Mouse (Mus musculus): ENCODE measurements around the gene Nr5a1.

The Nr5a1 gene

GRCm38 (mm10) chr2:38705036-38705435 lies 9.3 kb downstream of the Nr5a1 start:
- DNase-seq (ENCODE audit: low spot score in 2 of 2): no peak

- DNase-seq (ENCODE audit: low spot score in 2 of 2): no peak
Measured at GRCm38 (mm10) chr2:38704336-38704735, 10.0 kb downstream of the Nr5a1 start.

DNA sequence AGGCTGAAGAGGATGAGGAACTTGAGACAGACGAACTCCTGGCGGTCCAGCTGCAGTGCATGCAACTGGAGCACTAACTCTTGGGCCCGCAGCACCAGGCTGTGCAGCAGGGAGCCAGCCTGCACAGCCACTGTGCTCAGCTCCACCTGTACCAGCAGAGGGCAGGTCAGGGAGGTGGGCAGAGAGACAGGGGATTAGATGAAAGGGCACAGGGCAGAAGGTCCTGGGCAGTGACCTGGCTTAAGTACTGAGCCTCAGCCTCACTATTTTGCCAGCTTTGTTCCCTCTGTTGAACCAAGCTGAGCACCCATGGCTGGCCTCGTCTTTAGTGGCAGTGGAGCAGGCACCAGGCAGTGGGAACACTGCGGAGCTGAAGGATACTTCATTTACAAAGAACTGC lies 14.2 kb downstream of the Nr5a1 start:
- no peak for DNase-seq (ENCODE audit: low spot score in 2 of 2)

GRCm38 (mm10) chr2:38698623-38699022 lies 15.7 kb downstream of the Nr5a1 start:
- no peak for DNase-seq (ENCODE audit: low spot score in 2 of 2)

GRCm38 (mm10) chr2:38697128-38698120 lies 16.9 kb downstream of the Nr5a1 start:
- no peak for DNase-seq (ENCODE audit: low spot score in 2 of 2)

DNA sequence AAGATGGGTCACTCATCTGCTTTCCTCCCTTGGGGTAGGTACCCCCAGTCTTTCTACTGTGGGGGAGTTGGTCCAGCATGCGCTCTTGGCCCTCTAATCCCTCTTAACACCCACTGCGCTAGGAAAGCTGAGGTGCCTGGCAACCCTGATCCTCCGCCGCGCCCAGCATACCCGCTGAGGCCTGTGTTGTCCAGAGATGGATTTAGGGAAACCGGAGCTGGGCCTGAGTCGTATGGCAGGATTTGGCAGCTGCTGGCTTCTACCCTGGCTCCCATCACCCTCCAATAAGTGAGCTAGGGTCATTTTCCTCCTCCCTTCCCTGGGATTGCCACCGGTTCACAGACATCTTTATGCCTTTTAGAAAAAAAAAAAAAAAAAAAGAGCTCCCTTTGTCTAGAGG lies 18.6 kb downstream of the Nr5a1 start:
- no peak for DNase-seq (ENCODE audit: low spot score in 2 of 2)

- DNase-seq (ENCODE audit: low spot score in 2 of 2): no peak
Measured at GRCm38 (mm10) chr2:38691542-38691941, 22.8 kb downstream of the Nr5a1 start.

DNA sequence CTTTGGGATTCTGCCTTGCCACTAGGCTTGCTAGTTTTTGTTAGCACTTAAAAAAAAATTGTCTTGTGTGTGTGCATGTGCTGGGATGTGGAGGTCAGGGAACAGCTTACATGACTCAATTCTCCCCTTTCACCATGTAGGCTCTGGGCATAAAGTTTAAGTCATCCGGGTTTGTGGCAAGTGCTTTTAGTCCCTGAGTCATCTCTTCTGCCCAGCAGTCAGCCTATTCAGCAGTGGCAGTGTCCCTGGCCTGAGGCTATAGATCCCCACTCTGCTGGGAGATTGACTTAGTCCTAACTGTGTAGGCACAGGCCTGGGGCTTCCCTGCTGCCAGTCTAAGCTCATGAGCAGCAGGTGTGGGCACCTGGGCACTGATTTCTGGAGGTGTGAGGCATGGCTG lies 24.5 kb downstream of the Nr5a1 start:
- DNase-seq (ENCODE audit: low spot score in 2 of 2): no peak

DNA sequence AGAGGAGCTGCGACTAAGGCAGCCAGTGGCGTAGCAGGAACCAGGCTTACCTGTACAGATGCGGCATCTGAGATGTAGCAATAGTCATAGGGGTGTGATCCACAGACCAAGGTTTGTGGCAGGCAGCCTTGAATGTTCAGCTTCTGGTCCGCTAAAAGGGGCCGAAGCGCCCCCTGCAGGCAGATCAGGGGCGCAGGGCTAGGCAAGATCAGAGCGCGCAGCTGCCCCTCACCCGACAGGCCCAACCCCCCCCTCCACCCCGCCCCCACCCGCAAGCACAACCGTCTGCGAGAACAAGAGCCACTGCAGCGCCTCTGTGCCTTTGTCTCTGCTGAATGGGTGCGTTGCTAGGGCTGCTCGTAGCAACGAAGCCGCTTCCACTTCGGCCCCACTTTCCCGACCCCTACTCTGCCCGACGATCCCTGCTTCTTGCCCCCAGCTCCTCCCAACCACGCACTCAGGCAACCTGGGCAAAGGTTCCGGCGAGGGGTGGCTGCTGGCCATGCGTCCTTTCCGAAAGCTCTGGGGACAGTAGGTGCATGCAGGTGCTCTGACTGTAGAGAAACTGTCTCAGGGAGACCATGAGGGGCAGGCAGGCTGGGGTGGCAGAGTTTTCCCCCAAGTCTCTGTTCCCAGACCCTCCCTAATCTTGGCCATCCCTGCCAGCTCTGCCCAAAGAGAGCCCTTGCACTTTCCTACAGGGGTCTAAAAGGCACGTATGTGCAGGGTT lies 25.4 kb downstream of the Nr5a1 start:
- peak in 1 of 2 experiments; percentile 8 for DNase-seq (ENCODE audit: low spot score in 2 of 2)

- DNase-seq (ENCODE audit: low spot score in 2 of 2): no peak
Measured at GRCm38 (mm10) chr2:38685746-38686145, 28.6 kb downstream of the Nr5a1 start.

- DNase-seq (ENCODE audit: low spot score in 2 of 2): no peak
Measured at GRCm38 (mm10) chr2:38683083-38683482, 31.3 kb downstream of the Nr5a1 start.

DNA sequence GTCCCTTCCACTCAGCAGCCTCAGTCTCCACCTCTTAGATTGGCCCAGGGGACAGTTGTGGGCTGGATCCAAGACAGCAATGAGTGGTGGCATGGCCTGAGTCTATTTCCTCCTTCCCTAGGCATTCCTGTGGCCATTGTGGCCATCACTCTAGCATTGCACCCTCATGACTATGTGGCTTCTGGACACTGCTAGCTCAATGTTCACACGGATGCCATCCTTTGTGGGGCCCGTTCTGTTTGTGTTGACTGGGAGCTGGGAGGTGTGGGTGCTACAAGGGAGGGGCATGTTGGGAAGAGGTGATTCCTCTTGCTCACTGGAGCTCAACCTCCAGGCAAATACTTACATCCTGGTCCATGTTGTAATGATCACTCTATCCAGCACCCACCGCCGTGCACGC lies 32.1 kb downstream of the Nr5a1 start:
- DNase-seq (ENCODE audit: low spot score in 2 of 2): no peak

GRCm38 (mm10) chr2:38678947-38679346 lies 35.4 kb downstream of the Nr5a1 start:
- DNase-seq (ENCODE audit: low spot score in 2 of 2): no peak

DNA sequence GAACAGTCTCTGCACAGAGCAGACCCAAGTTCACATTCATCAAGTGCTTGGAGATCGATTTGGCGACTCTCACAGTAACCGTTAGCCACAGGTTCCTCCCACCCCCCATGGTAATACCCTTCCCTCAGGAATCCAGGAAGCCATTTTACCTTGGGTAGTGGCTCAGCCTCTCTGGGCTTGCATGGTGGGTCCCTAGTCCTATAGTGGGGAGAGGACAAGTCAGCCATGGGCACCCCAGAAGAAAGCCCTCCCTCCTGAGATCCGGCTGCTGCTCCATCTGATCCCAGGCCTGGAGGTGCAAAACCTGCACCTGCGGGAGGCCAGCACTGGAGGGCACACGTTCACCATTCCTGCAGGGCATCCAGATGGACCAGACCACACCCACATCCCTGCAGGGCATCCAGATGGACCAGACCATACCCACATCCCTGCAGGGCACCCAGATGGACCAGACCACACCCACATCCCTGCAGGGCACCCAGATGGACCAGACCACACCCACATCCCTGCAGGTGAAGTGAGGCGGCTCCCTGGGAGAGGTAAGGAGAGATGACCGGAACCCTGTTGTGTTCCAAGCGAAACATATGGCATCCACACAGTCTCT lies 38.9 kb downstream of the Nr5a1 start:
- no peak for DNase-seq (ENCODE audit: low spot score in 2 of 2)

- no peak for DNase-seq (ENCODE audit: low spot score in 2 of 2)
Measured at GRCm38 (mm10) chr2:38672496-38672895, 41.8 kb downstream of the Nr5a1 start.

GRCm38 (mm10) chr2:38668802-38669580 lies 45.4 kb downstream of the Nr5a1 start:
- DNase-seq (ENCODE audit: low spot score in 2 of 2): no peak

DNA sequence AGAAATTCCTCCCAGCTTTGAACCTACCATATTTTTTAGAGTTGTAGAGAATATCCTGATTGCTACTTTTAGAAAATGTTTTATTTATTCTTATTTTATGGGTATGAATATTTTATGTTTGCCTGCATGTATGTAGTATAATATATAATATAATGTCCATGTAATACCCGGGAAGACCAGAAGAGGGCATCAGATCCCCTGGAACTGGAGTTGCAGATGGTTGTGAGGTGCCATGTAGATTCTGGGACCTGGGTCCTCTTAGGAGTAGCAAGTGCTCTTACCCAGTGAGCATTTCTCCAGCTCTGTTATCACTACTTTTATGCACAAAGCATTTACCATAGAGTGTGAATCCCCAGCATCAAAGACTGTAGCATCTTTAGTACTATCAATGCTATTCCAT lies 52.9 kb downstream of the Nr5a1 start:
- no peak for DNase-seq (ENCODE audit: low spot score in 2 of 2)

- DNase-seq (ENCODE audit: low spot score in 2 of 2): peak; percentile 9 to 35
Measured at GRCm38 (mm10) chr2:38658338-38658836, 56.0 kb downstream of the Nr5a1 start.

- DNase-seq (ENCODE audit: low spot score in 2 of 2): no peak
Measured at GRCm38 (mm10) chr2:38653694-38654093, 60.6 kb downstream of the Nr5a1 start.

DNA sequence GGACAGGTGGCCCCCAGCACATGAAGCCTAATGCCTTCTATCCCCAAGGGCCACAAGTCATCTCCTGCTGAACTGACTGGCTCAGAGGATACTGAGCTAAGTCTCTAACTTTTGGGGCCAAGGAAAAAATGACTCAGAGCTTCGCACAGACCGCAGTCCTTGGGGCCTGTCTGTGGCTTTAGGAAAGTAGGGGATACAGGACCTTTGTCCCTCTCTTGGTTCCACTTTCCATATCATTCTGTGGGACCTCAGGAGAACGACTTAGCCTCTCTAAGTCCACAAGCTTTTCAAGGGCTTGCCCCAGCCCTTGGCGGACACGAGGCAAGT lies 61.1 kb downstream of the Nr5a1 start:
- DNase-seq (ENCODE audit: low spot score in 2 of 2): no peak

DNA sequence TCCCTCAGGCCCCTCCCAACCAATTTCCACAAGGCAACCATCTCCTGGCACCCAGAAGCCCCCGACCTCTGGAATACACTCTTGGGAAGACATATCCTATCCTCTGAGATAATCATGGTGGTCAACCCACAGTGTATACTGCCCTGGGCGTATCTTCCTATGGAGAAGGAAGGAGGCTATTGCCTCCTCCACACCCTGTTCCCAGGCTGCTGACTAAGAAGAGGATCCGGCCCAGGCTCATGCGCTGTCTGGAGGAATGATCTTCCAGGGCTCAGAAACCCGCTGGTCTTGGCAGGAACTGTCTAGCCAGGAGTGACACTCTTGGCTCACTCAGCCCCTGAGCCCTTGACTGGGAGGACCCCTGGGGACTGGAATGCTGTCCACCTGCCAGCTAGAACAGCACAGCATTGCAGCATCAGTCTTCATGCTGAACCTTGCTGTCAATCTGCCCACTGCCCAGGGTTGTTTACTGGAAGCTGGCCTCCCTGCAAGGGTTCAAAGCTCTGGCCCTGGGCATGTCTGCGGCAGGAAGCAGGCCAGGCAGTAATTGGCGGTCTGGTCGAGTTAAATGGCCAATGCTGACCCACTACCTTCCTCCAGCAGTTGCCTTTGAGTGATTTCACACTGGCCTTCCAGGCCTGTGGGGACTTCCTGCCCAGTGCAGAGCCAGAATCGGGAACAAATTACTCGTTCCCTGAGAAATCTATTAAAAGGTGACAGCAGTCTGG lies 61.6 kb downstream of the Nr5a1 start:
- no peak for DNase-seq (ENCODE audit: low spot score in 2 of 2)

All from natural killer cell, adult 2 months (primary cell).